In the genomic region with DNA sequence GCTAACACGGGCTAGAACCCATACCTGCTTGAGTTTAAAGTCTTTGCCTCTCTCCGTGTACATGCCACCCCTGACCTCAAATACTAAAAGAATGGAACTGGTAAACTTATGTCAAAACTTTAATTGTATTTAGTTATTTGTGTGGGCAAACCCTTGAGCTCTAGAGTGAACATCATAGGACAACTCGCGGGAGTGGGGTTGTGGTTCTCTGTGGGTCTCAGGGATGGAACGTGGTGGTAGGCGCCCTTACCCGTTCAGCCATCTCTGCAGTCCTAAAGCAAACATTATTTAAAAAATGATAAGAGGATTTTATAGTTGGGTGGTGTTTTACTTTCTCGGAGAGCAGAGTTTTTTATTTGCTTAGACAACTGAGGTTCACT, we compare ENCODE assay signal across 9 mouse cellular contexts. TPM values are rescaled to one million over a fixed set of nuclear protein-coding genes. Genes with fewer than 3 reads are reported as not detected.
A peak's percentile ranks its signal among the peaks of the same experiment; 100 is the strongest.
DNase-seq lines count a peak whose midpoint lies in the region; ATAC-seq and TF ChIP-seq lines count a peak whose summit lies in the region.
"Had no signal": no experiment of that assay in that cellular context is flagged by ENCODE, and none has a peak within 500 bp of the region (broad histone marks: within the 10 kb centered on the region; RNA-seq: fewer than 3 reads in every experiment).

No protein-coding gene starts in this region.

- DNase-seq in kidney, adult 9 months, result peak; percentile 8
- DNase-seq in kidney, postnatal 4 days, result no peak
- DNase-seq in urinary bladder, postnatal 36 days (ENCODE audit: low spot score in 2 of 2), result no peak
- no peak for DNase-seq in layer of hippocampus, postnatal 14 days (ENCODE audit: low spot score in 2 of 2)

- H3K4me3 ChIP-seq in bone marrow, adult 2 months (replicated peaks; ENCODE audit: control insufficient read depth, low read depth, low read length), result peak overlapping the region; percentile 90
- peak overlapping the region; percentile 80 for H3K4me3 ChIP-seq in forebrain, embryonic 16.5 days (replicated peaks; ENCODE audit: low read length)
- peak overlapping the region; percentile 96 for H3K4me3 ChIP-seq in liver, embryonic 16.5 days (ENCODE audit: low read depth, low read length)

- no peaks in the 10 kb centered on the region for H3K27me3 ChIP-seq in forebrain, embryonic 16.5 days (replicated peaks; ENCODE audit: control insufficient read depth, insufficient read depth, low read length)
- no peaks in the 10 kb centered on the region for H3K27me3 ChIP-seq in liver, embryonic 16.5 days (ENCODE audit: control insufficient read depth, insufficient read depth, low read depth, low read length)

- H3K36me3 ChIP-seq in forebrain, embryonic 16.5 days (ENCODE audit: control insufficient read depth, insufficient read depth), result no peaks in the 10 kb centered on the region
- no peaks in the 10 kb centered on the region for H3K36me3 ChIP-seq in liver, embryonic 16.5 days (ENCODE audit: control insufficient read depth, insufficient read depth)

- TF ChIP-seq POLR2A in bone marrow, adult 2 months (IDR thresholded peaks at IDR 0.05; ENCODE audit: borderline replicate concordance, control insufficient read depth, low read depth, low read length), result no peak

- TF ChIP-seq CTCF in bone marrow, adult 2 months (IDR thresholded peaks at IDR 0.05; ENCODE audit: control insufficient read depth, insufficient read depth, low read length), result no peak

- H3K27ac ChIP-seq in bone marrow, adult 2 months (ENCODE audit: control insufficient read depth, insufficient read depth, low read depth, low read length, poor library complexity), result peak overlapping the region; percentile 99
- H3K27ac ChIP-seq in forebrain, embryonic 16.5 days (ENCODE audit: low read length), result peak overlapping the region; percentile 100
- H3K27ac ChIP-seq in liver, embryonic 16.5 days (ENCODE audit: low read length), result peak overlapping the region; percentile 100

- peak overlapping the region; percentile 99 for H3K9ac ChIP-seq in forebrain, embryonic 16.5 days (replicated peaks; ENCODE audit: low read depth, low read length)
- H3K9ac ChIP-seq in liver, embryonic 16.5 days (ENCODE audit: low read depth, low read length), result peak overlapping the region; percentile 97

- H3K9me3 ChIP-seq in forebrain, embryonic 16.5 days (ENCODE audit: control insufficient read depth, low read length), result no peaks in the 10 kb centered on the region
- H3K9me3 ChIP-seq in liver, embryonic 16.5 days (replicated peaks; ENCODE audit: control insufficient read depth, low read length), result no peaks in the 10 kb centered on the region

- WGBS in bone marrow, adult 2 months, result under 1% methylated on average over 8 of the region's 8 CpGs
- WGBS in forebrain, embryonic 16.5 days, result 2% methylated on average over 8 of the region's 8 CpGs
- WGBS in liver, embryonic 16.5 days (ENCODE audit: insufficient replicate concordance), result under 1% methylated on average over 8 of the region's 8 CpGs

- H3K4me2 ChIP-seq in forebrain, embryonic 16.5 days (ENCODE audit: low read length), result peak overlapping the region; percentile 65
- H3K4me2 ChIP-seq in liver, embryonic 16.5 days (ENCODE audit: low read depth, low read length), result peak overlapping the region; percentile 83

- ATAC-seq in forebrain, embryonic 16.5 days, result peak; percentile 36
- ATAC-seq in liver, embryonic 16.5 days (ENCODE audit: low read depth), result no peak
- no peak for ATAC-seq in granulocyte monocyte progenitor cell, adult 5-6 weeks (replicated peaks; ENCODE audit: poor library complexity, severe bottlenecking)

- H3K4me1 ChIP-seq in bone marrow, adult 2 months (ENCODE audit: control insufficient read depth, insufficient read depth, low read length), result no peaks in the 10 kb centered on the region
- peaks cover 10% of the 10 kb centered on the region for H3K4me1 ChIP-seq in forebrain, embryonic 16.5 days (replicated peaks; ENCODE audit: control insufficient read depth, insufficient read depth, low read length)
- peaks cover 14% of the 10 kb centered on the region for H3K4me1 ChIP-seq in liver, embryonic 16.5 days (ENCODE audit: control insufficient read depth, low read depth, low read length)

RNA-seq across cellular contexts. Expression of gene Cmpk1, which starts 0.8 kb away (rescaled TPM):
- polyA plus RNA-seq in bone marrow, adult 2 months (2011; ENCODE audit: insufficient read depth, insufficient read length, low replicate concordance, missing spikeins), result 26.5 and 34.7 TPM in 2 replicates
- polyA plus RNA-seq in forebrain, embryonic 16.5 days (2015; fragmentation: Nextera tagmentation; extraction: Ambion mirVana), result 160 and 185 TPM in 2 replicates
- 44.6 and 46.8 TPM in 2 replicates for polyA plus RNA-seq in liver, embryonic 16.5 days (2015; fragmentation: Nextera tagmentation; extraction: Ambion mirVana)
- 68.3 and 74.7 TPM in 2 replicates for total RNA-seq in granulocyte monocyte progenitor cell, adult 5-6 weeks (2014; fragmentation: Nextera tagmentation)
- total RNA-seq in granulocyte monocyte progenitor cell, adult 5-6 weeks (2017), result 183 and 233 TPM in 2 replicates
- total RNA-seq in layer of hippocampus, postnatal 14 days (2021), result 100 to 1,000 TPM; 101 to 104 TPM

RNA-seq across cellular contexts. Expression of gene Stil, which starts 13.8 kb away (rescaled TPM):
- polyA plus RNA-seq in bone marrow, adult 2 months (2011; ENCODE audit: insufficient read depth, insufficient read length, low replicate concordance, missing spikeins), result 7.8 and 8.1 TPM in 2 replicates
- polyA plus RNA-seq in forebrain, embryonic 16.5 days (2015; fragmentation: Nextera tagmentation; extraction: Ambion mirVana), result 4.9 and 6.4 TPM in 2 replicates
- polyA plus RNA-seq in liver, embryonic 16.5 days (2015; fragmentation: Nextera tagmentation; extraction: Ambion mirVana), result 10.2 and 10.4 TPM in 2 replicates
- 20.3 and 20.4 TPM in 2 replicates for total RNA-seq in granulocyte monocyte progenitor cell, adult 5-6 weeks (2014; fragmentation: Nextera tagmentation)
- total RNA-seq in granulocyte monocyte progenitor cell, adult 5-6 weeks (2017), result 18.4 and 21.7 TPM in 2 replicates
- total RNA-seq in layer of hippocampus, postnatal 14 days (2021), result under 1 TPM; 0.78 to 0.98 TPM
- total RNA-seq: neutrophil, adult 5-6 weeks had no signal
